Comparison of ENCODE assay signal across 18 mouse cellular contexts in genomic region chr10:24672948-24673347, GRCm38 (mm10).
"Had no signal": no experiment of that assay in that cellular context is flagged by ENCODE, and none has a peak within 500 bp of the region (broad histone marks: within the 10 kb centered on the region; RNA-seq: fewer than 3 reads in every experiment).

No protein-coding gene starts in this region.

- H3K9ac ChIP-seq: limb, embryonic 12.5 days; limb, embryonic 15.5 days; liver, embryonic 14.5 days; liver, postnatal 0 days; lung, embryonic 14.5 days; midbrain, embryonic 12.5 days; midbrain, embryonic 15.5 days had no signal

- DNase-seq: kidney, adult 9 months; kidney, postnatal 25 days; layer of hippocampus, adult 9-11 months; liver, postnatal 0 days; lung, embryonic 14.5 days; thymus, adult 18-20 months; thymus, postnatal 14 days; thymus, postnatal 4 days had no signal

- H3K27ac ChIP-seq: layer of hippocampus, adult 2 months; limb, embryonic 12.5 days; limb, embryonic 15.5 days; liver, embryonic 14.5 days; macrophage; midbrain, embryonic 12.5 days; midbrain, embryonic 15.5 days had no signal

- H3K36me3 ChIP-seq: limb, embryonic 12.5 days; limb, embryonic 15.5 days; midbrain, embryonic 12.5 days; midbrain, embryonic 15.5 days had no signal

- H3K4me3 ChIP-seq: layer of hippocampus, adult 2 months; limb, embryonic 12.5 days; limb, embryonic 15.5 days; midbrain, embryonic 12.5 days; midbrain, embryonic 15.5 days; myocyte had no signal

- H3K27me3 ChIP-seq: limb, embryonic 12.5 days; limb, embryonic 15.5 days; midbrain, embryonic 12.5 days; midbrain, embryonic 15.5 days had no signal

- H3K9me3 ChIP-seq: limb, embryonic 12.5 days; limb, embryonic 15.5 days; midbrain, embryonic 12.5 days; midbrain, embryonic 15.5 days had no signal

- H3K4me2 ChIP-seq: limb, embryonic 12.5 days; limb, embryonic 15.5 days; liver, embryonic 11.5 days; lung, embryonic 14.5 days; midbrain, embryonic 12.5 days; midbrain, embryonic 15.5 days had no signal

- ATAC-seq: liver, postnatal 0 days; lung, postnatal 0 days; midbrain, embryonic 15.5 days had no signal

- H3K4me1 ChIP-seq: limb, embryonic 12.5 days; limb, embryonic 15.5 days; midbrain, embryonic 12.5 days; midbrain, embryonic 15.5 days had no signal
